Mouse (Mus musculus) E14TG2a.4 (cell line): ENCODE data around the gene Aco1.

ENCODE experiments used
- CTCF ChIP-seq: conservative IDR thresholded peaks from 2 replicates; pipeline ENCODE4 v1.5.1; 2014; ENCODE audit warnings: low read length
- POU5F1 ChIP-seq: IDR thresholded peaks from 2 replicates; pipeline ENCODE4 v1.6.1; 2014; ENCODE audit warnings: low read length, borderline replicate concordance

DNA sequence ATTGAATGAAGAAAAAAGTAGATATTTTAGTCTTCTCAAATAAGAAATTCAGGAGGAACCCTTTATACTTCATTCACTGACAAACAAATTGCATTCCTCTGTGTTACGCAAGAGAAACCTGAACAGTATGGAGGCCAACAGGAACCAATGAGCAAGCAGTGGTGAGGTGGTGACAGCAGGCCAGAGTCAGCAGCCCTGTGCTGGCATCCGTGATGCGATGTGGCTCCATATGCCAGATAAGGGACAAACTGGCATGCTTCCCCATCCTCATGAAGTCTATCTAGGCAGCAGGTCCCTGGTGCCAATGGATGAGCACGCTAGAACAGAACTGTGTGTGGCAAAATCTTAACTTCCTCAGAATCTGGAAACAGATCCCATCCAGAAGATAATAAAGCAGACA lies 6.4 kb upstream of the Aco1 start:
- TF ChIP-seq CTCF, result no peak
- no peak for TF ChIP-seq POU5F1
